Mouse (Mus musculus) intestine, embryonic 15.5 days (tissue): ENCODE data around the gene Gm4312. TPM values are rescaled to one million over a fixed set of nuclear protein-coding genes. Genes with fewer than 3 reads are reported as not detected.
"Not testable (repeated sequence)": the region's sequence is repeated elsewhere in the genome, so short reads cannot be mapped to it uniquely, and the experiment has no call there.

Experiments used
- ATAC-seq: fragments of 200-750 bp; cut with Nextera tagmentation; 2 replicates; pipeline ENCODE4 v1.8.0; 2017; ENCODE audit warnings: moderate TSS enrichment, moderate library complexity
- H3K27ac ChIP-seq: fragments of 300-500 bp; sonication (generic); 2 replicates; pipeline ENCODE4 v1.5.1; 2015; ENCODE audit warnings: mild to moderate bottlenecking, inconsistent platforms
- H3K27me3 ChIP-seq: fragments of 300-500 bp; sonication (generic); replicated peaks from 2 replicates; pipeline ENCODE4 v1.6.1; 2015; ENCODE audit warnings: inconsistent platforms
- H3K36me3 ChIP-seq: fragments of 300-500 bp; sonication (generic); 2 replicates; pipeline ENCODE4 v1.6.1; 2015; ENCODE audit warnings: inconsistent platforms
- H3K4me1 ChIP-seq: fragments of 300-500 bp; sonication (generic); replicated peaks from 2 replicates; pipeline ENCODE4 v1.6.1; 2015; ENCODE audit warnings: inconsistent platforms
- H3K4me2 ChIP-seq: fragments of 300-500 bp; sonication (generic); replicated peaks from 2 replicates; pipeline ENCODE4 v1.6.1; 2015; ENCODE audit warnings: mild to moderate bottlenecking, inconsistent platforms
- H3K4me3 ChIP-seq: fragments of 300-500 bp; sonication (generic); replicated peaks from 2 replicates; pipeline ENCODE4 v1.5.1; 2015; ENCODE audit warnings: inconsistent platforms
- H3K9ac ChIP-seq: fragments of 300-500 bp; sonication (generic); 2 replicates; pipeline ENCODE4 v1.6.1; 2015; ENCODE audit warnings: inconsistent platforms
- H3K9me3 ChIP-seq: fragments of 300-500 bp; sonication (generic); 2 replicates; pipeline ENCODE4 v1.6.1; 2016; ENCODE audit warnings: inconsistent platforms
- WGBS: fragments of 180-500 bp; shearing (Covaris S2); methylation state at CpG from one replicate; pipeline ENCODE4 v1.1.7; 2015; 5-methylcytosine and 5-hydroxymethylcytosine counted together
- polyA plus RNA-seq: library from polyadenylated mRNA; unstranded; fragments of >200 nt; fragmentation: Nextera tagmentation; extraction: Ambion mirVana; gene quantifications from 2 replicates; pipeline ENCODE4 v1.2.1, GENCODE M21; 2015

The Gm4312 gene
- not detected in 2 replicates for polyA plus RNA-seq

DNA sequence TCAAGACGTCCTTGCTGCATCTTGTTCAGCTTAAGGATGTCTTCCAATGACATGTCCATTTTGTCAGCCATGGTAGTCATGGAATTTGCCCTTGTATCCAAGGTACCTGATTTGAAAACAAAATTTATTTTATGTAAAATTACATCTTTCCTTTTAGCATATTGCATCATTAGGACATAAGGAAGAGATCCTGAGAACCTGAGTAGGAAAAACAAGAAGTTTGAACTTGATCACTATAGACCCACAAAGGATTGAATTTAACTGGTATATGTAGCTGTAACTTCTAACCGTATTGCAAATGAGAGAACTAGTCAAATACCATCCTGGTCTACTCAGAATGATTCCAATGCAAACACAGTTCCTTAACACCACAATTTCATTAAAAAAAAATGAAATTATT lies at the start of gene Gm4312:
Gene Gm4312, minus strand, starts transcription at position 101 of the 400 bp plus-strand sequence.
- H3K9me3 ChIP-seq, H3K27ac ChIP-seq, H3K36me3 ChIP-seq, H3K27me3 ChIP-seq, H3K9ac ChIP-seq, H3K4me3 ChIP-seq, ATAC-seq, H3K4me1 ChIP-seq, H3K4me2 ChIP-seq: not testable (repeated sequence)
- WGBS: no CpG with 5 or more reads among the region's 2 CpGs

DNA sequence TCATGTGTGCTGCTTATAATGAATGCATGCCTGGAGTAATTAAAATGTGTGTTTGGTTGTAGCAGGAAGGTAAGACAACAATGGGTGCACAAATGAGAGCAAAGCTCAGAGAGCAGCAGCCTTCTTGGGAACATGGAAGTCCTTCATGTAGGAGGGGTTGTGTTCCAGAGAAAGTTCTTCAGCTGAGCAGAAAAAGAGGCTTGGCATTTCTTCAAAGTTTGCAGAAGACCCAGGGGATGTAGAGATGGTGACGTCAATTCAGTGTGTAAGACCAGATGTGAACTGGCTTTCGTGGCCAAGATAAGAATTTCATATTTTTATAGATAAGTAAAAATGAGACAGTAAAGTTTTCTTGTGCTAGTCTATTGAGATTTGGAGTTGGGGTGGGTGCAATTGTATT lies 45.2 kb upstream of the Gm4312 start:
- H3K36me3 ChIP-seq: no peaks in the 10 kb centered on the region
- no peak for ATAC-seq
- H3K9me3 ChIP-seq: no peaks in the 10 kb centered on the region
- H3K27ac ChIP-seq: no peak overlapping the region
- no peak overlapping the region for H3K4me2 ChIP-seq
- H3K4me3 ChIP-seq: no peak overlapping the region
- WGBS: 75% methylated on average over 2 of the region's 2 CpGs
- no peak overlapping the region for H3K9ac ChIP-seq
- no peaks in the 10 kb centered on the region for H3K27me3 ChIP-seq
- no peaks in the 10 kb centered on the region for H3K4me1 ChIP-seq

DNA sequence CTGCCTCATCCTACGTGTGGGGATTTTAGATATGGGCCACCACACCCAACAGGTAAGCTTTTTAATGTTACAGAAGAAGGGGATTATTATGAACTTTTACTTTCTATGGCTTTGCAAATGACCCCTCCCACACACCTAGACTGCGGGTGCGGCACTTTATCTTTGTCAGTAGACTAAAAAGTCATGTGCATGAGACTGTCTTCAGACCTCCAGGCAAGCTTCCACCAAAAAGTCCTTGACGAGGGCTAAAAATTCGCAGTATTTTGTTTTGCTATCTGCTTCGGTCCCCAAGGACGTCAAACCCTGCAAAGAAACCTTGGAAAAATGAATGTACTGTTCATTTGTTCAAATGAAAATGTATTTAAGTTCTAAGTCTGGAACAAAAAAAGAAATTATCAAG lies 33.2 kb upstream of the Gm4312 start:
- Histone ChIP-seq H3K4me2 (no peak overlapping the region), H3K4me1 (no peaks in the 10 kb centered on the region), H3K27ac (no peak overlapping the region), H3K9ac (no peak overlapping the region), H3K36me3 (no peaks in the 10 kb centered on the region), H3K4me3 (no peak overlapping the region), H3K9me3 (no peaks in the 10 kb centered on the region), H3K27me3 (no peaks in the 10 kb centered on the region)
- 85% methylated on average over 7 of the region's 7 CpGs for WGBS
- no peak for ATAC-seq

DNA sequence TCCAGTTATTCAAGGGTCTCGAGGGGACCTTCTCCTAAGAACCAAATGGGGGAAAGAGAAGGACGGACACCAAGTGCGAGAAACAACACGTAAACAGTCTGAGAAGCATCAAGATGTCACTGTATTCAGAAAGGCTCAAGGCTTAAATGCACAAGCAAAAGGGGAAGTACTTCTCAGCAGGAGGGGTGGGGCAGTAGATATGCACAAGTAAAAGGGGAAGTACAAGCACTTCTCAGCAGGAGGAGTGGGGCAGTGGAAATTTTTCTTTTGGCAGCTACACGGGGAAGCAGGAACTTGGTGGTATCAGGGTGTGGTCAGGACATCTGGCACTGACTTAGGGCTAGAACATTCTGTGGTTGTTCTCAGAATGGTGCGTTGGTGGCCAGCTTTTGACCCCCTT lies 19.9 kb upstream of the Gm4312 start:
- not testable (repeated sequence) for H3K36me3 ChIP-seq, H3K4me2 ChIP-seq, H3K9ac ChIP-seq, H3K9me3 ChIP-seq, H3K27ac ChIP-seq, H3K27me3 ChIP-seq, H3K4me3 ChIP-seq, H3K4me1 ChIP-seq, ATAC-seq
- whole genome bisulfite sequencing: 85% methylated on average over 6 of the region's 6 CpGs

DNA sequence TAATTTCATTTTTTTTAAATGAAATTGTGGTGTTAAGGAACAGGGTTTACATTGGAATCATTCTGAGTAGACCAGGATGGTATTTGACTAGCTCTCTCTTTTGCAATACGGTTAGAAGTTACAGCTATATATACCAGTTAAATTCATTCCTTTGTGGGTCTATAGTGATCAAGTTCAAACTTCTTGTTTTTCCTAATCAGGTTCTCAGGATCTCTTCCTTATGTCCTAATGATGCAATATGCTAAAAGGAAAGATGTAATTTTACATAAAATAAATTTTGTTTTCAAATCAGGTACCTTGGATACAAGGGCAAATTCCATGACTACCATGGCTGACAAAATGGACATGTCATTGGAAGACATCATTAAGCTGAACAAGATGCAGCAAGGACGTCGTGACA lies 21.3 kb downstream of the Gm4312 start, which contains the start of gene Gm4307:
Gene Gm4307, plus strand, starts transcription at position 301 of the 400 bp plus-strand sequence.
- H3K4me2 ChIP-seq: not testable (repeated sequence)

DNA sequence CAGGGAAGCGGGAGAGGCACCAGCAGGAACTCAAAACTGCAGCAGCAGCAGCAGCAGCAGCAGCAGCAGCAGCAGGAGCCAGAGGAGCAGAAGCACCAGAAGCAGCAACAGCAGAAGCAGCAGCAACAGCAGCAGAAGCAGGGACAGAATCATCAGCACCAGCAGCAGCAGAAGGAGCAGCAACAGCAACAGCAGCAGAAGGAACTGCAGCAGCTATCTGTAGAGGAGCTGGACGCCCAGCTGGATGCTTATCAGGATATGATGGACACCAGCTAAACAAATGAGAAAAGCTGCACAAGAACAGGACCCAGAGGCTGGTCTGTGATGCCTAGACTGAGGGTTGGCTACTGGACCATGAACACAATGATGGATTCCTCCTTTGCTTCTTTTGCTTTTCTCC lies 25.5 kb downstream of the Gm4312 start:
- not testable (repeated sequence) for H3K9ac ChIP-seq, H3K4me3 ChIP-seq, H3K9me3 ChIP-seq, H3K36me3 ChIP-seq, H3K27me3 ChIP-seq, H3K27ac ChIP-seq, ATAC-seq, H3K4me2 ChIP-seq, H3K4me1 ChIP-seq
- 62% methylated on average over 2 of the region's 2 CpGs for WGBS

More for the DNA sequence above, 21.3 kb downstream of the Gm4312 start, which contains the start of gene Gm4307:
- no CpG with 5 or more reads among the region's 3 CpGs for WGBS
- not testable (repeated sequence) for H3K4me1 ChIP-seq, H3K9ac ChIP-seq, H3K36me3 ChIP-seq, H3K27me3 ChIP-seq, H3K9me3 ChIP-seq, H3K4me3 ChIP-seq, H3K27ac ChIP-seq, ATAC-seq

DNA sequence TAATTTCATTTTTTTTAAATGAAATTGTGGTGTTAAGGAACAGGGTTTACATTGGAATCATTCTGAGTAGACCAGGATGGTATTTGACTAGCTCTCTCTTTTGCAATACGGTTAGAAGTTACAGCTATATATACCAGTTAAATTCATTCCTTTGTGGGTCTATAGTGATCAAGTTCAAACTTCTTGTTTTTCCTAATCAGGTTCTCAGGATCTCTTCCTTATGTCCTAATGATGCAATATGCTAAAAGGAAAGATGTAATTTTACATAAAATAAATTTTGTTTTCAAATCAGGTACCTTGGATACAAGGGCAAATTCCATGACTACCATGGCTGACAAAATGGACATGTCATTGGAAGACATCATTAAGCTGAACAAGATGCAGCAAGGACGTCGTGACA lies 31.6 kb downstream of the Gm4312 start, which contains the start of gene Gm4305:
Gene Gm4305, plus strand, starts transcription at position 301 of the 400 bp plus-strand sequence.
- no CpG with 5 or more reads among the region's 3 CpGs for WGBS
- H3K4me2 ChIP-seq, ATAC-seq, H3K9ac ChIP-seq, H3K4me3 ChIP-seq, H3K27ac ChIP-seq, H3K4me1 ChIP-seq, H3K27me3 ChIP-seq, H3K36me3 ChIP-seq, H3K9me3 ChIP-seq: not testable (repeated sequence)

DNA sequence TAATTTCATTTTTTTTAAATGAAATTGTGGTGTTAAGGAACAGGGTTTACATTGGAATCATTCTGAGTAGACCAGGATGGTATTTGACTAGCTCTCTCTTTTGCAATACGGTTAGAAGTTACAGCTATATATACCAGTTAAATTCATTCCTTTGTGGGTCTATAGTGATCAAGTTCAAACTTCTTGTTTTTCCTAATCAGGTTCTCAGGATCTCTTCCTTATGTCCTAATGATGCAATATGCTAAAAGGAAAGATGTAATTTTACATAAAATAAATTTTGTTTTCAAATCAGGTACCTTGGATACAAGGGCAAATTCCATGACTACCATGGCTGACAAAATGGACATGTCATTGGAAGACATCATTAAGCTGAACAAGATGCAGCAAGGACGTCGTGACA lies 36.7 kb downstream of the Gm4312 start, which contains the start of gene Gm4303:
Gene Gm4303, plus strand, starts transcription at position 301 of the 400 bp plus-strand sequence.
- H3K27me3 ChIP-seq, ATAC-seq, H3K9ac ChIP-seq, H3K4me1 ChIP-seq, H3K36me3 ChIP-seq, H3K4me2 ChIP-seq, H3K27ac ChIP-seq, H3K9me3 ChIP-seq, H3K4me3 ChIP-seq: not testable (repeated sequence)
- WGBS: no CpG with 5 or more reads among the region's 3 CpGs

DNA sequence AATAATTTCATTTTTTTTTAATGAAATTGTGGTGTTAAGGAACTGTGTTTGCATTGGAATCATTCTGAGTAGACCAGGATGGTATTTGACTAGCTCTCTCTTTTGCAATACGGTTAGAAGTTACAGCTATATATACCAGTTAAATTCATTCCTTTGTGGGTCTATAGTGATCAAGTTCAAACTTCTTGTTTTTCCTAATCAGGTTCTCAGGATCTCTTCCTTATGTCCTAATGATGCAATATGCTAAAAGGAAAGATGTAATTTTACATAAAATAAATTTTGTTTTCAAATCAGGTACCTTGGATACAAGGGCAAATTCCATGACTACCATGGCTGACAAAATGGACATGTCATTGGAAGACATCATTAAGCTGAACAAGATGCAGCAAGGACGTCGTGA lies 41.8 kb downstream of the Gm4312 start, which contains the start of gene Gm4302:
Gene Gm4302, plus strand, starts transcription at position 301 of the 400 bp plus-strand sequence.
- ATAC-seq, H3K27me3 ChIP-seq, H3K4me1 ChIP-seq, H3K27ac ChIP-seq, H3K9ac ChIP-seq, H3K4me3 ChIP-seq, H3K9me3 ChIP-seq, H3K36me3 ChIP-seq, H3K4me2 ChIP-seq: not testable (repeated sequence)
- no CpG with 5 or more reads among the region's 3 CpGs for WGBS

DNA sequence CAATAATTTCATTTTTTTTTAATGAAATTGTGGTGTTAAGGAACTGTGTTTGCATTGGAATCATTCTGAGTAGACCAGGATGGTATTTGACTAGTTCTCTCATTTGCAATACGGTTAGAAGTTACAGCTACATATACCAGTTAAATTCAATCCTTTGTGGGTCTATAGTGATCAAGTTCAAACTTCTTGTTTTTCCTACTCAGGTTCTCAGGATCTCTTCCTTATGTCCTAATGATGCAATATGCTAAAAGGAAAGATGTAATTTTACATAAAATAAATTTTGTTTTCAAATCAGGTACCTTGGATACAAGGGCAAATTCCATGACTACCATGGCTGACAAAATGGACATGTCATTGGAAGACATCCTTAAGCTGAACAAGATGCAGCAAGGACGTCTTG lies 47.0 kb downstream of the Gm4312 start, which contains the start of gene Gm4301:
Gene Gm4301, plus strand, starts transcription at position 301 of the 400 bp plus-strand sequence.
- not testable (repeated sequence) for H3K4me1 ChIP-seq, ATAC-seq, H3K27me3 ChIP-seq, H3K9ac ChIP-seq, H3K27ac ChIP-seq, H3K9me3 ChIP-seq, H3K4me3 ChIP-seq, H3K36me3 ChIP-seq, H3K4me2 ChIP-seq
- WGBS: no CpG with 5 or more reads among the region's 2 CpGs

Other genes starting within 250 kb of the Gm4312 start
- gene Gm4301, start 46.9 kb downstream of the Gm4312 start, polyA plus RNA-seq: not detected in 2 replicates
- not detected in 2 replicates for gene Gm4302, start 41.7 kb downstream of the Gm4312 start, polyA plus RNA-seq
- gene Gm4303, start 36.6 kb downstream of the Gm4312 start, polyA plus RNA-seq: not detected in 2 replicates
- gene Gm4305, start 31.5 kb downstream of the Gm4312 start, polyA plus RNA-seq: not detected in 2 replicates
- gene Gm4307, start 21.2 kb downstream of the Gm4312 start, polyA plus RNA-seq: not detected in 2 replicates
- 16.6 and 19.3 TPM in 2 replicates for gene Tmtc3, start 104.8 kb upstream of the Gm4312 start, polyA plus RNA-seq
- 3.7 and 3.8 TPM in 2 replicates for gene Cep290, start 105.0 kb upstream of the Gm4312 start, polyA plus RNA-seq
- 6.4 and 6.8 TPM in 2 replicates for gene 4930430F08Rik, start 207.9 kb upstream of the Gm4312 start, polyA plus RNA-seq
- gene 1700017N19Rik, start 207.9 kb upstream of the Gm4312 start, polyA plus RNA-seq: not detected in 2 replicates